Mouse (Mus musculus): ENCODE results near the gene Tmem243. TPM values are rescaled to one million over a fixed set of nuclear protein-coding genes. Genes with fewer than 3 reads are reported as not detected.
"Not testable (repeated sequence)": the region's sequence is repeated elsewhere in the genome, so short reads cannot be mapped to it uniquely, and the experiment has no call there.

Gene Tmem243
- total RNA-seq, 2 experiments from 2014 or later = 6.6 to 6.7 TPM

GRCm38 (mm10) chr5:9106806-9107205 lies 6.3 kb downstream of the Tmem243 start:
- no peak for DNase-seq

- DNase-seq = no peak
Measured at GRCm38 (mm10) chr5:9107296-9108089, 7.0 kb downstream of the Tmem243 start.

GRCm38 (mm10) chr5:9108490-9108889 lies 8.0 kb downstream of the Tmem243 start:
- no peak for DNase-seq

GRCm38 (mm10) chr5:9109582-9109981 lies 9.1 kb downstream of the Tmem243 start:
- no peak for DNase-seq

- DNase-seq = no peak
Measured at GRCm38 (mm10) chr5:9111285-9111684, 10.8 kb downstream of the Tmem243 start.

GRCm38 (mm10) chr5:9111759-9112158 lies 11.3 kb downstream of the Tmem243 start:
- no peak for DNase-seq

GRCm38 (mm10) chr5:9114162-9114561 lies 13.7 kb downstream of the Tmem243 start:
- no peak for DNase-seq

GRCm38 (mm10) chr5:9124134-9124533 lies 23.7 kb downstream of the Tmem243 start:
- no peak for DNase-seq

- DNase-seq = no peak
Measured at GRCm38 (mm10) chr5:9128566-9128965, 28.1 kb downstream of the Tmem243 start.

- DNase-seq = no peak
Measured at GRCm38 (mm10) chr5:9131786-9132185, 31.3 kb downstream of the Tmem243 start.

GRCm38 (mm10) chr5:9135588-9135987 lies 35.1 kb downstream of the Tmem243 start:
- DNase-seq = no peak

- DNase-seq = no peak
Measured at GRCm38 (mm10) chr5:9140724-9141123, 40.3 kb downstream of the Tmem243 start.

GRCm38 (mm10) chr5:9142376-9142775 lies 41.9 kb downstream of the Tmem243 start:
- DNase-seq = no peak

GRCm38 (mm10) chr5:9149273-9149850 lies 48.9 kb downstream of the Tmem243 start:
- no peak for DNase-seq

- DNase-seq = no peak
Measured at GRCm38 (mm10) chr5:9156746-9157145, 56.3 kb downstream of the Tmem243 start.

- DNase-seq = no peak
Measured at GRCm38 (mm10) chr5:9157336-9157735, 56.9 kb downstream of the Tmem243 start.

GRCm38 (mm10) chr5:9160831-9161455 lies 60.5 kb downstream of the Tmem243 start:
- no peak for DNase-seq

GRCm38 (mm10) chr5:9161456-9162041 lies 61.1 kb downstream of the Tmem243 start, which contains the start of gene Dmtf1:
Gene Dmtf1 (minus strand): TSS chr5:9161776.
- DNase-seq = peak; percentile 89

- DNase-seq = no peak
Measured at GRCm38 (mm10) chr5:9162088-9162487, 61.6 kb downstream of the Tmem243 start.

GRCm38 (mm10) chr5:9163411-9163810 lies 62.9 kb downstream of the Tmem243 start:
- DNase-seq = no peak

GRCm38 (mm10) chr5:9165151-9165550 lies 64.7 kb downstream of the Tmem243 start:
- not testable (repeated sequence) for DNase-seq

- no peak for DNase-seq
Measured at GRCm38 (mm10) chr5:9166366-9166765, 65.9 kb downstream of the Tmem243 start.
